Mouse (Mus musculus) right cerebral cortex, adult 18-20 months (tissue): ENCODE measurements at regions not wholly inside any gene's neighbourhood (a gene's known extent, or its start where the extent isn't known, plus 50 kb on each side); places are given as distances from the start of the nearest gene placed in this dataset.

Experiments
- DNase-seq: peaks from one replicate; pipeline ENCODE4 v3.0.0; 2022; ENCODE audit warnings: mixed read lengths

- DNase-seq: no peak
Measured at GRCm38 (mm10) chr6:50713297-50713696, 59.1 kb upstream of the Npvf start.

- no peak for DNase-seq
Measured at GRCm38 (mm10) chr6:50718631-50719030, 64.4 kb upstream of the Npvf start.

DNA sequence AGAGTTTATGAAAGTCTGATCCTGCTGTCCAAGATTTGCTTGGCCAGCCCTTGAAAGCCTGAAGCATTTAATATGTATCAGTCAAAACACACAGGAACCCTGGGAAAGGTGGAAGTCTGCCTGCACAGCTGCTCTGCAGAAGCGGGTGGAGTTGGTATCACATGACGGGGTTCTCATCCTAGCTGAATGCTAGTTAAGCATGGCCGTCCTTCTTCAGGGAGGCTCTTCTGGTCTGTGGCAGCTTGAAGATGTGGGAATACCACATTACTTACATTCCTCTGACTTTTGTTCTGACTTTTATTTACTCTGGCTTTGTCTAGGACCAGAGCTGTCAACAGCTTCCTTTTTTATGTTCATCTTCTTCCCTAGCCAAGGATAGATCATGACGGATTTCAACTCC is 66.1 kb upstream of the Npvf start:
- DNase-seq: no peak

GRCm38 (mm10) chr6:50725640-50726039 is 71.4 kb upstream of the Npvf start:
- DNase-seq: no peak

DNA sequence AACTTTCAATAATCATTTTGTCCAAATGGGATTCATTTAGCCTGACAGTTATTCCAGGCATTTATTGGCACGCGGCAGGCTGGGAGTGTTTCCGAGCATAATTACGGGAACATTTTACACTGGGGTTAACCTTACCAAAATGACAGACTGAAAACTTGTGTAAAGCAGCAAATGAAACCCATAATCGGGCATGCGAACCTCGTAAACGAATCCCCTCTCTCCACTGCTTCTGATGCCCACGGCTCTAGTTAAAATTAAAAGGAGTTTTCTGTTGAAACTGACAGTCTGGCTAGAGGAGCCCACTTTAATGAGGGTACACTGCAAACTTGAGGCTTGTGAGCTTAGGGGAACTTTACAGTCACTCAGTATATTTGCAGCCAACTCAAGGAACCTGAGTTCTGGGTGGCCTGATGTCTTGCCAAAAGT is 71.9 kb upstream of the Npvf start:
- no peak for DNase-seq

DNA sequence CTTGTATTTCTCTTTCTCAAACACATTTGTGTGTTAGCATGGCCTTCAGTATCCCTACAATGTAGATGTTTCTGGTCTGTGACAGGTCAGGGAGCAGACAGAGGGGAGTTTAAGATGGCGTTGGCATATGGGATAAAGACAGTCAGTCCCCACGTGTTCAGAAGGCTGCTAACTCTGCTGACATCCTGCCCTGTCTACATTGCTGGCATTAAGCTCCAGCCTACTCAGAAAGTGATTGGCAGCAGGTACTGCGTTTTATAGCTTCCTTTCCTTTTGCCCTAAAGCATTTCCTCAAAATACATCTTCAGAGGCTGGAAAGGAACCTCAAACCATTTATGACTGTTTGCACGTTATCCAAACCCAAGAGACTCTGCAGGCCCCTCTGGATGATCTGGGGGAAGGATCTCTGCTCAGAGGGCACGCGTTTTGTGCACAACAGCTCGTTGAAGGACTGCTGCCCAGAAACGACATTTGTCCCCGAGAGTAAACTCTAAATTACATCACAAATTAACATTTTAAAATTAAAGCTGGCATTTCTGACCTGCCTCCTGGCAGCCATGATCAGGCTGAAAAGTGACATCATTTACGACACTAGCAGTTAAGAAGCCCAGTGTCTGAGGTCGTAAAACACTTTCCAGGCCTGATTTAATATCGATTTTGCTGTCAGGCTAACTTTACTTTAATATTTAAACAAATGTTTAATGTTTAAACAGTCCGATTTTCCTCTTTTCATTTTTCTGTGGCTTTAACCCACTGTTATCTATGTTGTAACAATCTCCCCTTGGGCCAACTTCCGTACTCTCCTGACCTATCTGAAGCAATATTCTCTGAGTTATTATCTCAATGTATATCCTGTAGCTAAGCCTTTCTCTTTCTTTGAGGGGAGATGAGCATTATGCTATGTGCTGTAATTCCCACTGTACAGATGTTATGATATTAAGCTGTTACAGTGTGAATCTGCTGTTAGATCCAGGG is 76.8 kb upstream of the Npvf start:
- DNase-seq: no peak

DNA sequence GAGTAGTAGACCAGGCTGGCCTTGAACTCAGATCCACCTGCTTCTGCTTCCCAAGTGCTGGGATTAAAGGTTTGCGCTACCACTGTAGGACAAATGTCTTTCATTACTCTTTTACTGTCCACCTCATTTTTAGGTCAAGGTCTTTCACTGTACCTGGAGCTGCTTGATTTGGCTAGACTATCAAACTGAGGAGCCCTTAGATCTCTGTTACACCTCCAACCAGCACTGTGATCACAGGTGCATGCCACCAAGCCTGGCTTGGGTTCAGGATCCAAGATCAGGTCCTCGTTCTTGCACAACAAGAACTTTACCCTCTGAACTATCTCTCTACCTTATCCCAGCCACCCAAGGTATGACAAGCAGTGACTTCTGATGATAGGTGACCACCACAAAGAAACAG is 80.5 kb upstream of the Npvf start:
- DNase-seq: no peak

DNA sequence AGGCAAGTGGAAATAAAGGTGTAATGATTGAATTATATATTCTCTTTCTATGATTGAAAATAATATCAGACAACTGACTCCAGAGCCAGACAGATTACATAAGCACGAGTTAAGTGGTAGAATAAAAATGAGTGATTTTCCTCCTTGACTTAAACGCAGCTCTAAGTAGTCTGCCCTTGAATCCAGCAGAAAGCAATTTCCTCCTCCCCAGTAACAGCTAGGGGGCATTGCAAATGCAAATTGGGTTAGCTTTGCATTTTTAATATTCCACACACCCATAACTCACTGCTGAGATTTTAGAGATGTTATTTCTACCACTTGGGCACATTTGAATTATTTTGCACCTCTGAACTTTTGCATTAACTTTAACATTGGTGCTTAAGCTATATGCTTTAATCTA is 81.6 kb upstream of the Npvf start:
- no peak for DNase-seq

DNA sequence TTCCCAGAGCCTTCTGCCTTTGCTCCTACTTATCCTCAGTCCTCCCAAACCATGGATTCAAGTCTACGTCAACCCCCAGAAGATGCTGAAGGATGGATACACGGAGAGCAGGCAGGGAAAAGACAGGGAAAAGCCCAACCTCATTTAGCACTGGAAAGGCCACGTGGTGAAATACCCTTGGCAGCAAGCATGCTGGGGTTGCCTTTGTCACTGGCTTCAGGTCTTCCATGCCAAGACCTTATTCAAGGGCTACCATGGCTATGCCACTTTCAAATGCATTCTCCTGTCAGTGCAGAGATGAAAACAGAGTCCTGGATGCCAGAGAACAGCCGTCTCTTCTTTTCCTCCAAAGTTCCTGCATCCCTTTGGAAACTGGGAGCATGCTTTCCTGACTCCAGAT is 87.8 kb upstream of the Npvf start:
- no peak for DNase-seq

GRCm38 (mm10) chr6:50744462-50745166 is 90.4 kb upstream of the Npvf start:
- DNase-seq: no peak

DNA sequence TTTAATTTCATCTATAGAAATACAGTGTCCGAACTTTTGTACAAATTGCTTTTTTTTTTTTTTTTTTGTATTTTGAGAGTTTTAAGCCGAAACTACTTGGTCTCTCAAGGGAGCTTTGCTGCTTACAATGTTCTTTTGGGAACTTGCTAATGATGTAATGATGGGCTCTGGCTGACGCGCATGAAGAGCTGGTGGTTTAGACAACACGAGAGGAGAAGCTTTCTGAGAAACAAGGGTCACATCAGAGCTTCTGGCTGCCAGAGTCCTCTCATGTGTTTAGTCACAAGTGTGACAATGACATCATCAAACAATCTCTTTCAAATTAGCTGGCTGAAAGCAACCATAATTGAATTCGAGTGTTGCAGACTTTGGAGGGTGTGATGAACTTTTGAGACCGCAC is 98.9 kb upstream of the Npvf start:
- no peak for DNase-seq

- no peak for DNase-seq
Measured at GRCm38 (mm10) chr6:50754786-50755185, 100.5 kb upstream of the Npvf start.

DNA sequence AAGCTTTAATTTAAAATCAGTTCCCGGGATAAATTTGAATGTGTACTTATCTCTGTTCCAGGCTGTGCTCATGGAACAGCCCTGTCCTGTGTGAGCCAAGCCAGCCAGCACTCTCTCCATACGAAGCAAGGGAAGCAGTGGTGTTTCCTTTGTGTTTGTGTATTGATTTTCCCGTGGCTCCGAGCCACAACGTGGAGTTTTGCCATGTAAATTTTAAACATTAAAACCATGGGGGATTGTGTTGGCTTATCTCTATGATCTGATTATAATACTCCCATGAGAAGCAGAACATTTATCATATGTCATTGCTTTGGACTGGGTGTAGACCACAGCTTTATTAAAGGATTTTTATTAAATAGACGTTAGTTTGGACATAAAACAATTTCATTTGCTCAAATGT is 106.1 kb upstream of the Npvf start:
- DNase-seq: no peak

- peak; percentile 52 for DNase-seq
Measured at GRCm38 (mm10) chr6:50763121-50763520, 108.9 kb upstream of the Npvf start.

DNA sequence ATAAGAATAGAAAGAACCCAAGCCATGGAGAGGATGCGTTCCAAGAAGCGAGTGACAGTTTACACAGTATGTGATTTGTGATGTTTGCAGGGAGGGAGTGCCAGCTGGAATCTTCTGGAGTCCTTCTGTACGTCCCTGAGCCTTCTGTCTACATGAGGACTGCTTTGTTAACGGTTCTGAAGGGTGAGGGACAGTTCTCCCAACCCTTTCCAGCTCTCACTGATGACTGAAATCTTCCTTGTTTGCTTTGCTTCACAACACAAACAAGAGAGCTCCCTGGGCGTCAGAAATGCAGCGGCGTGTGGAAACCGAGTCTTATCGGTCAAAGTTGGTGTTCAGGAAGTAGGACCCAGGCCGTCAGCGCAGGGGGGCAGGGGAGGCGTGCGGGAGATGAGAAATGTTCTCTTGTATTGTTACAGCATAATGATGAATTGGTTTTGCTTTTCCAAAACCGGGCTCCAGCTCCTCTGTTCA is 112.2 kb upstream of the Npvf start:
- no peak for DNase-seq

DNA sequence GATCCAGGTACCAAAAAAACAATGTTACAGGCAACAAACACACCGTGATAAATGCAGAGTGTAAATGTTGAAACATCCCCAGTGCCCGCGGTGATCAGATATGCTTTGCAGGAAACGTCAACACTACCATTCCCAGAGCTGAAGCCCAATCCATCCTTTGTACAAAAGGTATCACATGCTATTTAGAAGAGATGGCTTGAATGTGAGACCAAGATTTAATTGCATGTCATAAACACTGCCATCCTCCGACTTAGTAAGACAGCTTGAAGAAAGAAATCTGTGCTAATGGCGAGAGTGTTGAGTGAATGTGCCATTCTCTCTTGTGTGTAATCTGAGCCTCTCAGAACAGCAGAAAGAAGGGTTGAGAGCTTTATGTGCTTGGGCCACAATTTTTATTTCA is 112.9 kb upstream of the Npvf start:
- no peak for DNase-seq

DNA sequence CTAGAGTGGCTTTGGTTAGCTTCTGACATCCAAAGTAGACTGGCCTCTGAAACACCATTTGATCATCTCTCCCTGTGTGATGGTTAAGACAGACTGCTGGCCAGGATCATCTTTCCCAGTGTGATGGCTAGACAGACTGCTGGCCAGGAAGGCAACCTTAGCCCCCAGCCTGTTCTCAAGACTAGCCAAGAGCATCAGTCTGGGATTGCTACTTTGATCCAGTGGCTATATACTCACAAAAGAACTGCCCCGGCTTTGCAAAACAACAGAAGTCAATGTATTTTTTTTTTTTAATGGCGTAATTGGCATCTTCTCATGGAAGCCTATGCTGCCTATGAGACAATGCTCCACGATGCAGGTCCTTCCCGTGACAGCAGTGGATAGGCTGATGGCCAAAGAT is 113.6 kb upstream of the Npvf start:
- no peak for DNase-seq

- DNase-seq: no peak
Measured at GRCm38 (mm10) chr6:50769101-50769500, 114.9 kb upstream of the Npvf start.

DNA sequence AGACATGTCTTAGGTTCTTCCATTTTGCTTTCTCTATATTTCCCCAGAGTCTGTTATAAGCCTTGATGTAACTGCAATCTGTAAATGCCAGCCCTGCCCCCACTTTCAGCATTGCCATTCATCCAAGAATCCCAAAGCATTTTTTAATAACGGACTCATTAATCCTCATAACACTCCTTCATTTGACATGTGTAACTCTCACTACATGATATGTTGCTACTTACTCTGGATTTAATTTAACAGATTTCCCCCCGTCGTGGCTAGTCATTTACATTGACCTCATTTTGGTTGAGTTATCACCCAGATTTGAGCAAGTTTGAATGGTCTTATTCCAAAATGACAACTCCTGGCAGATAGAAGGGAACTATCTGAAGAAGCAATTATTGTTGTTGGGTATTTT is 116.2 kb upstream of the Npvf start:
- DNase-seq: no peak

DNA sequence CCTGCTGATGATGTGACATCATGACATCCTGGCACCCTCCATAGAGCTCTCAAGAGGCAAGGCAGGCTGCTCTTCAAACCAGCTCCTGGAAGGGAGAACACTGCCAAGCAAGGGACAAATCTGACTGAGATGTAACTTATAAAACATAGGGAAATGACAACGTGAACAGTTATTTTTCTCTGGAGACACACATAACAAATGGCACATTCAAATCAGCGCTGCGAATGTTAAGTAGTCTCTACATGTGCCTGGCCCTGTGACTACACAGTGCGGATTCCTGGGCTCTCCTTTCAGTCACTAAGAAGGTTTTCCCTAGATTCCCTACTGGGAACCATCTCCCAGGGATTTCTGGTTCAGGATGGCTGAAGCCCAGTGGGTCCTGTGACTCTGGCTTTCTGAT is 121.4 kb upstream of the Npvf start:
- no peak for DNase-seq

DNA sequence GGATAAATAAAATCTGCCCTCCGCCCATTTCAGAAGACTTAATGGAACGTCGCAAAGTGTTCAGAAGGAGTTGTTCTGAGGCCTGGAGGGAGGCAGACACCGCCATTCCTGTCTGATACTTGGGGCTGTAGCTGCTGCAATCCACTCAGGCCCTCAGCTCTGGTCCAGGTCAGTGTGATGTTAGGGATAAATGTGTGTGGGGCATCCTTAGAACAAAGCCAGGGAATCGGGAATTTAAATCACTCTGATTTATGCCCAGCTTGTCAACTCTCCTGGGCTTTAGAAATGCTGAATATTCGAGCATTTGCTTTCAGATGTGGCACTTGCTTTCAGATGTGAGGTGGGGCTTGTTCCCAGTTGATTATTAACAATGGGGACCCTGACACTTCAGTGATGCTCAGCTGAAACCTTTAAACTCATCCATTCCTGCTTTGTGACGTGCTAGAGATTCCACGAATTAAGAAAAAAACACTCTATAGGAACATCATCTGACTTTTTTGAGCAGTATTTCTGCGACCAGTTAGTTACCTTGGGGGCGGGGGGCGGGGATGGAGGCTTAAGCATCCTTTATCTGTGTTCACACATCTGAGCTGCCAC is 122.1 kb upstream of the Npvf start:
- DNase-seq: no peak

- peak; percentile 73 for DNase-seq
Measured at GRCm38 (mm10) chr6:50776931-50777495, 122.8 kb upstream of the Npvf start.

DNA sequence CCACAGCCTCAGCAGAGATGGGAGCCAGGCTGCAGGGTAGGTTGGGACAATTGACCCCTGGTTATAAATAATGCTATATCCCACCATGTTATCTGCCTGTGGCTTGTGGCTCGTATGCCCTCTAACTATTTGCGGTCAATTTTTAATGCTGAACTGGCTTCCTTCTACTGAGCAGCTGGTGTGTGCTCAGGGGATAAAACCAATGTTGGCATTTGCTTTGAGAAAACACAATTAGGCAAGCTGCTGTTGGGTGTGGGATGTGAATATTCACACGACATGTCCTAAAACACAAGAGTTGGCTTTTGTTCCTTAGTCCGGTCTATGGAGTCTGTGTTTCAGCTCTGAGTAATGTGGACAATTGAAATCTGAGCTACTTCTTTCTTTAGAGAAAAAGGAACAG is 123.6 kb upstream of the Npvf start:
- DNase-seq: no peak
